Mouse (Mus musculus) heart, adult 8-10 months (tissue): ENCODE measurements around the gene 6430628N08Rik. TPM values are rescaled to one million over a fixed set of nuclear protein-coding genes. Genes with fewer than 3 reads are reported as not detected.

ENCODE experiments used
- DNase-seq: peaks from one replicate; pipeline ENCODE4 v3.0.0; 2022; ENCODE audit warnings: low spot score
- total RNA-seq, 4 experiments: library from RNA; stranded (reverse); gene quantifications; 2 replicates each; pipeline ENCODE4 v1.2.4; 2022

6430628N08Rik gene
- total RNA-seq, 4 experiments from 2014 or later: not detected

- DNase-seq: no peak
Observed at GRCm38 (mm10) chr4:115885846-115886245, 4.6 kb upstream of the 6430628N08Rik start.

DNA sequence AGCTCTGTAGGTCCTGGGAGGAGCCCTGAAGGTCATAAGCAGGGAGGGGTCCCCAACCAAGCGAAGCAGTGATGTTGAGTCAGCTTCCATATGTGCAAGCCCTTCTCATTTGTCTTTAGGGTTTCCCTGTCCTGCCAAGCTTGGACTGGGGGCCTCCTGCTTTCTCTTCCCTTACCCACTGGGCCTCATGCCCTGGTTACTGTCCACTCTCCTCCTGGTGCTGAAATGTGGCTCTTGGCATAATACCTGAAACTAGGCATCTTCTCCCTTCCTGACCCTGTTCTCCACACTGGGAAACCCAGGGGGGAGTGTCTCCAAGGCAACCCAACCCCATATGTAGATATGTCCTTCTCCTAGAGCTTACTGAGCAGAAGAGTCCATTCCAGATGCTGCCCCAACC is 3.6 kb upstream of the 6430628N08Rik start:
- no peak for DNase-seq

DNA sequence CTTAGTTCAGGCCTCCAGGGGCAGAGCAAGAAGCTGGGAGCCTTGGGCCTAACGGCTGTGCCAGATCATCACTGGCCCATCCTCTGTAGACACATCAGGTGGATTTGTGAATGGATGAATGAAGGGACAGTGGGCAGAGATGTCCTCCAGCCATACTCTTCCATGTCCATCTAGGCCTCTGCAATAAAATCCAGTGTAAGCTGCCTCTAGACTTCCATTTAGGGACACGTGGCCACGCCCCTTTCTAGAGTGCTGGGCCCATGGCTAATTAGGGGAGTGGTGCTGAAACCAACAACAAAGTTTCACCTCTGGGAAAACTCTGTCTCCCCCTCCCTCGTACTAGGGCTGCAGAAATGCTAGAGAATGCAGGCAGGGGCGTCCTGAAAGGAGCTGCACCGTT is 399 bp upstream of the 6430628N08Rik start:
- DNase-seq: no peak

GRCm38 (mm10) chr4:115894281-115894680 is 3.8 kb downstream of the 6430628N08Rik start:
- DNase-seq: no peak

DNA sequence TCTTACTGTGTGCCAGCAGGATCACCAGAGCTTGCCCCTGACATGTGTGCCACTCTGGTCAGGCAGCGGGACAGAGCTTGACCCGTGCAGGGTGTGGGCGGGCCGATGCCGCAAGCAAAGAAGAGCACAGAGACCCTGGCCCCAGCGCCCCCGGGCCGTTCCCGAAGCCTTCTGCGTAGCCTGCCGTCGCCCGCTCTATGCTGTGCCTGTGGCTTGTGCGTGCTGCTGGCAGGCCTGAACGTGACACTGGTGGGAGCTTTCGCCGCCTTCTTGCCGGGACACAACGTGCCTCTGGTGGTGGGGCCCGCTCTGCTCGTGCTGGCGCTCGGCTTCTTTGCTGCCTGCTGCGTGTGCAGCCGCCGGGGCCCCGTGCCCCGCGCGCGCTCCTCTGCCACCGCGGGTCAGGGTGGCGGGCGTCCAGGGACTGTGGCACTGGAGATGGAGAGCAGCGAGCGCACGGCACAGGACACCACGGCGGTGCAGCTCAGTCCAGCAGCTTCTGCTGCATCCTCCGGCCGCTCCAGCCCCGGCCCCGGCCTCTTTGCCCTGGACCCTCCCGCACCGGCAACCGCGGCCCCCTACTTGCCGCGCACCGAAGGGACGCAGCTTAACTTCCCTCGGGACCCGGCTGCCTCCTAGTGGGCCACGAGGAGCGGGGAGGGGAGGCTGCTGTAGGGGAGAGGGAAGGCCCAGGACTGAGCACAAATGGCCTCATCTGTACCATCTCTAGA is 7.6 kb downstream of the 6430628N08Rik start:
- DNase-seq: no peak

DNA sequence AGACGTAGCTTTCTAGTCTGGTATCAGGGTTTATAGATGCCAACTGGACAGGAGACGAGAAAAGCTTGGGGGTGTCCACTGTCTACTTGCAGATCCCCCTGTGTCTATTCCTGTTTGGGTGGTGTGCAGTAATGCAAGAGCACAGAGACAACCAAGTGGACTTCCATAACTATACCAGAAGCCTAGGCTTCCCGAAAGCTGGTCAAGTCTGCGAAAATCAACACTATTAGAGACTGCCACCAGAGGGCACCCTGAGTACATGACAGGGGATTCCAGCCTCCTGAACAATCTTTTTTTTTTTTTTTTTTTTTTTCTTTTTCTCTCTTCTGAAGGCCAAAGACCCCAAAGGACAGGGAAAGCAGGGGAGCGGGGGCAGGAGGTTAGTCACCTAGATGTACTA is 12.4 kb downstream of the 6430628N08Rik start:
- DNase-seq: peak; percentile 65

GRCm38 (mm10) chr4:115904375-115904774 is 13.9 kb downstream of the 6430628N08Rik start:
- no peak for DNase-seq

- no peak for DNase-seq
Observed at GRCm38 (mm10) chr4:115905701-115906100, 15.2 kb downstream of the 6430628N08Rik start.

GRCm38 (mm10) chr4:115906791-115907190 is 16.3 kb downstream of the 6430628N08Rik start:
- DNase-seq: no peak

- no peak for DNase-seq
Observed at GRCm38 (mm10) chr4:115907994-115908393, 17.5 kb downstream of the 6430628N08Rik start.

DNA sequence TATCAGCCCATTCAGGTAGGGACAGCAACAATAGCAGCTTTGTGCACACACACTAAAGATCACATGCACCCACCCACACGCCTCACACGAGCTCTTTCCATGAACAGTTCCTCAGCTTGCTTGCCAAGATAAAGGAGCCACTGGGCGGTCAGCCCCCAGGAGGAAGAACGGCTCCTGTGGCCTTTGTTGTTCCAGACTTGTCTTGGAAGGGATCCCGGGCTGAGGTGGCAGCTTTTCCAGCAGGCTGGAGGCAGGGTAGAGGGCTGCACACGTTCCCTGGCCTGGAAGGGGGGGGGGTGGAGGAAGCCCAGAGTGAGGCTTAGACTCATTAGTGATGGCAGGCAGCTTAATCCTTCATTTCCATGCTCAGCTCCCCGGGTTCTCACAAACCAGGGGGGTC is 18.2 kb downstream of the 6430628N08Rik start:
- DNase-seq: peak; percentile 39

GRCm38 (mm10) chr4:115911586-115911985 is 21.1 kb downstream of the 6430628N08Rik start:
- no peak for DNase-seq

DNA sequence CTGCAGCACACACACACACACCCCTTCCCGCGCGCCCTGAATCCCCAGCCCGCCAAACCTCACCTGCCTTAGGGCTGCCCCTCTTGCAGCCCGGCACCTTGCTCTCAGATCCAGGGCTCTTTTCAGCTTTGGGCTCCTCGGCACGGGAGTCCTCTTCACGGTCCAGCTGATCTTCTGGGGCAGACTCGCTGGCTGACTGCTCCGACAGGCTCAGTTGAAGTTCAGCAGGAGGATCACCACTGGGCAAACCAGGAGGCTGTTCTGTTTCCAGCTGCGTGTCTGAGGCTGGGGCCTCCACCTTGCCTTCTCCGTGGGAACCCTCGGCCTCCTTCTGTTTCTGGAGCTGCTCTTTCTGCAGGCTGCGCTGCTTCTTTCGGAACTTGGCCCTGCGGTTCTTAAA is 29.4 kb downstream of the 6430628N08Rik start:
- no peak for DNase-seq

- DNase-seq: no peak
Observed at GRCm38 (mm10) chr4:115922688-115923087, 32.2 kb downstream of the 6430628N08Rik start.

- DNase-seq: no peak
Observed at GRCm38 (mm10) chr4:115923262-115923880, 32.9 kb downstream of the 6430628N08Rik start.

DNA sequence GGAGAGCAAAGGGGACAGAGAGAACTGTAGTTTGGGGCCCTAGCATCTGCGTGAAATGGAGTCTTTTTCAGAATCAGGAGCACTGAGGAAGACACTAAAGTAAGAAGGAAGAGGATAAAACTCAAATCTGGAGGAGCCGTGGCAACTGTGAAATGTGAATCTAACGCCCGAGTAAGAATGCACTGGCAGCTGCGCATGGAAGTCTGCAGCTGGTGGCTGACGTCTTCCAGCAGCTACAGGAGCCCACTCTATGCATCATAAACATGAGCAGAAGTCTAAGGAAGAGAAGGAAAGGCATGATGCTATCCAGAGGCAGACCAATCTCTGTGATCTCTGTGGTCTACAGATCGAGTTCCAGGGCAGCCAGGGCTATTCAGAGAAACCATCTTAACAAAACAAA is 37.2 kb downstream of the 6430628N08Rik start:
- DNase-seq: no peak

DNA sequence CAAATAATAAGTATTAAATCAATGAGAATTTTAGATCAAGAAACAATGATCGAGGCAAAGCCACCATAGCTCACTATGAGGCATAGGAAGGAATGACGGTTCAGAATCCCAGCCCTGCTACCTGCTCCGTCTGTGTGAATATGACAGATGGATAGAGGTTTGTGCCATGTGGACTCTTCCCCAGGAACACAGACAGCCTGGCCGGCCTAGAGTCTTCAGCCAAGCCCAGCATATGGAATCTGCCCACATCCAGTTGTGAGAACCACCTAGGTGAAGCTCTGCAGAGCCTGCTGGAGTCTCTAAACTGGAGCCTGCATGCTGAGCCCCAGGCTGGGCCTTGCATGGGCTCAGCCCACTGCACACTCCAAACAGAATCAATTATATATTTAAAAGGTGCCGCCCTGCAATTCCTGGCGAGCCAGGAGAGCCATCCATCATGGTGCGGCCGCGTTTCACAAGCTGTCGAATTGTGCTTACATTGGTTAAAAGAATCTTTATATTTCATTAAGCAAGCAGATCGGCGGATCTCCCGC is 41.2 kb downstream of the 6430628N08Rik start:
- DNase-seq: no peak

DNA sequence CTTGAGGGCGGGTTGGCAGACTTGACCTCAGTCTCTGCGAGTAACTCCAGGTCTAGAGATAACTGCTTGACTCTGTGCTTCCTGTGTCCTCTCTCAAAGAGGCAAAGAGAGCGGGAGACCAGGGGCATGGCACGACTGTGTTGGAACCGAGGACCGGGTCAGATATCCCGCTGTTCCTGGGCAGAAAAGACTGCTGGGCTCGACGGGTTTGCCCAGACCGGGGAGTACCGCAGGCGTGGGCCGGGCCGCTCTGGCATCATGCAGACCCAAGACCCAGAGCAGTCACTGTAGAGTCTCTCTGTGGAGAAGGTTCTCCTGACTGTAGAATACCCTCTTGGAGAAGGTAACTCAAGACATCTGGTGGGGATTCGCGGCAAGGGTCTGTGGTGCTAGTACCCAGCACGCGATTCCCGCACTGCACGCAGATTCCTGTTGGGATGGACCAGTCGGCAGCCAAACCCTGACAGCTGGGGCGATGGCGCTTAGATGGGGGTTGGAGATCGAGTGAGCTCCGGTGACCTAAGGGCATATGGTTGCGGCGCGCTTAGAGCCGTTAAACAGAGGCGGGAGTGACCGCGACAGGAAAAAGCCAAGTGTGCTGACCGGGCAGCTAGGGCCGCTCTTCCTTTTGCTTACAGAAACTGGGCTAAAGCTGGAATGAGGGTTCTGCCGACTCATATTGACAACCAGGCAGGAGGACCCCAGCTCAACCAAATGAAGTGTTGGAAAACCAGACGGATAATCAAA is 45.5 kb downstream of the 6430628N08Rik start:
- DNase-seq: no peak

- DNase-seq: no peak
Observed at GRCm38 (mm10) chr4:115936646-115937045, 46.2 kb downstream of the 6430628N08Rik start.

DNA sequence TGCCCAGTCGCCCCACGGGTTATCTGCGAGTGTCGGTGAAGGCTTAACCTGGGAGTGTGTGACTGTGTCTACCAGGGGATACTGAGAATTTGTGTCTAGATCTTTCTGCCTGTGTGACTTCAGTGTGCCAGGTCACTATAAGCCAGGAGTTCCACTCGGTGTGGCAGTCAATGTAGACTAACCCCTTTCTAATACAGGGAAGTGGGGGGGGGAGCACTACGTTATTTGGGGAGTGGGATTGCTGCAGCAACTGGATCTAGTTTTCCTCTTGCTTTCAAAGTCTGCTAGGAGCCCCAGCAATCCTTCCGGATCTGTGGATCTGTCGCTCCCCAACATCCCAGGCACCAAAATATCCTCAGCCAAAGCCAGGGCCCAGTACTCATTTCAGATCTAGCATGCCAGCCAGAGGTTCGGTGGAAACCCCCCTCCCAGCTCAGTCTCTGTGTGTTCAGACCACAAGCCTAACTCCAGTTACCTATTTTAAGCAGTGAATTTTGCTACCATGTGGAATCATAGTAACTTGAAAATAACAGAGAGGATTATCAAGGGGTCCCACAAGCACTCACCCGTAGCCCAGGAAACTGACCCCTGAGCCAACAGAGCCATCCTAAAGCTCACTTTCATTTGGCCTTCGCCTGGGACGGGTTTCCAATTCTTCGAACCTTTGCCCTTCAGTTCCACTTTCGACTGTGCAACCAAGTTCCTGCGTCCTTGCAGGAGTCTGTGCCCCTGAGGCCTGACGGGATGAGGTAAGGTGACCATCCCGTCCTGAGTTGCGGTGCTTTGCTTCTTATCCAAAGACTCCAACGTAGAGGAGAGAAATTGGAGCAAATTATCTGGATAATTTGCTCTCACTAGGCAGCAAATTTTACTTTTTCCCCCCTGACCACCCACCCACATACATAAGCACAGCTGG is 46.9 kb downstream of the 6430628N08Rik start:
- DNase-seq: no peak
